Comparison of ENCODE assay signal across 21 mouse cellular contexts in genomic region chr6:124661156-124661806, GRCm38 (mm10). TPM values are rescaled to one million over a fixed set of nuclear protein-coding genes. Genes with fewer than 3 reads are reported as not detected.
A peak's percentile ranks its signal among the peaks of the same experiment; 100 is the strongest.
DNase-seq lines count a peak whose midpoint lies in the region; ATAC-seq and TF ChIP-seq lines count a peak whose summit lies in the region.
"Had no signal": no experiment of that assay in that cellular context is flagged by ENCODE, and none has a peak within 500 bp of the region (broad histone marks: within the 10 kb centered on the region; RNA-seq: fewer than 3 reads in every experiment).

No protein-coding gene starts in this region.

- 79% methylated on average over 4 of the region's 4 CpGs for WGBS in liver, embryonic 13.5 days (ENCODE audit: insufficient replicate concordance)
- 84% methylated on average over 4 of the region's 4 CpGs for WGBS in liver, embryonic 11.5 days

- peaks cover 41% of the 10 kb centered on the region for H3K4me1 ChIP-seq in liver, embryonic 13.5 days (replicated peaks)
- peaks cover 11% of the 10 kb centered on the region for H3K4me1 ChIP-seq in liver, embryonic 11.5 days (replicated peaks; ENCODE audit: control insufficient read depth, insufficient read depth, low read length)
- H3K4me1 ChIP-seq in CH12.LX (ENCODE audit: control insufficient read depth in 1 of 2, insufficient read depth in 2 of 2) (peaks cover 7 to 40% of the 10 kb centered on the region in 2 experiments), MEL (ENCODE audit: control insufficient read depth in 1 of 2, insufficient read depth in 2 of 2, low read length in 2 of 2) (peaks cover 9 to 23% of the 10 kb centered on the region in 2 experiments)

- no peak for DNase-seq in liver, embryonic 13.5 days
- no peak for DNase-seq in liver, embryonic 11.5 days (ENCODE audit: low spot score)
- DNase-seq in CH12.LX (ENCODE audit: extremely low read depth): peak; percentile 88
- peak; percentile 66 for DNase-seq in MEL (ENCODE audit: low read depth, low spot score)
- peak; percentile 23 for DNase-seq in splenic B cell, adult 2 months (ENCODE audit: low read depth, low spot score)
- DNase-seq in thymus, adult 18-20 months: no peak
- DNase-seq in embryo, embryonic 9.5 days (ENCODE audit: extremely low spot score): no peak
- DNase-seq: adrenal gland, postnatal 10 days; cerebellum, adult 11 months; cerebellum, adult 8-10 months; cerebellum, postnatal 14 days; embryo, embryonic 11 days; heart, adult 2 months; heart, postnatal 14 days had no signal

- in situ Hi-C loops in CH12.LX (cut with MboI; ENCODE audit: low pct_ligation_motif_present, low pct_unique_long_range_greater_than_20kb, low sequenced_read_pairs): no loop called here

- peaks cover 9% of the 10 kb centered on the region; the same call in 1 of the 2 replicates for H3K79me2 ChIP-seq in CH12.LX (replicated peaks; ENCODE audit: control insufficient read depth, extremely low read depth, insufficient read depth, poor library complexity, severe bottlenecking)
- peaks cover 32% of the 10 kb centered on the region for H3K79me2 ChIP-seq in MEL (ENCODE audit: control insufficient read depth, insufficient read depth, low read length, poor library complexity)

- dilution Hi-C loops in CH12.LX (cut with MboI; ENCODE audit: extremely low pct_ligation_motif_present, extremely low pct_unique_long_range_greater_than_20kb, low sequenced_read_pairs): no loop called here

- TF ChIP-seq POLR2A in CH12.LX (IDR thresholded peaks at IDR 0.05; ENCODE audit: low read depth, low read length): no peak
- 0 out of 4 replicates have a peak, but pooled peaks of 1 of the 2 experiments have one; percentile 19 for TF ChIP-seq POLR2A in MEL (IDR thresholded peaks at IDR 0.05; ENCODE audit: control insufficient read depth in 1 of 2, insufficient read depth in 1 of 2, low read depth in 1 of 2, low read length in 2 of 2, poor library complexity in 1 of 2)

- TF ChIP-seq CTCF in CH12.LX (conservative IDR thresholded peaks at IDR 0.05 in 1 of 2, IDR thresholded peaks at IDR 0.05 in 1 of 2; ENCODE audit: low read depth in 2 of 2, low read length in 2 of 2) (no peak), MEL (IDR thresholded peaks at IDR 0.05 in 2 of 3, conservative IDR thresholded peaks at IDR 0.05 in 1 of 3; ENCODE audit: control insufficient read depth in 1 of 3, insufficient read depth in 1 of 3, low read depth in 2 of 3, low read length in 3 of 3, poor library complexity in 1 of 3, severe bottlenecking in 1 of 3) (no peak)

- 0 out of 2 replicates have a peak overlapping the region, but pooled peaks have one; percentile 87 for H3K9ac ChIP-seq in liver, embryonic 13.5 days
- no peak overlapping the region for H3K9ac ChIP-seq in liver, embryonic 11.5 days (ENCODE audit: low read depth, low read length)
- H3K9ac ChIP-seq in CH12.LX (ENCODE audit: insufficient read depth, low read depth) (no peak overlapping the region), MEL (ENCODE audit: control insufficient read depth, low read depth, low read length, poor library complexity, severe bottlenecking) (peak overlapping the region; percentile 94)
- H3K9ac ChIP-seq: embryonic facial prominence, embryonic 12.5 days had no signal

- TF ChIP-seq RAD21 in CH12.LX (IDR thresholded peaks at IDR 0.05; ENCODE audit: low read depth, low read length): no peak
- TF ChIP-seq RAD21 in MEL (IDR thresholded peaks at IDR 0.05; ENCODE audit: low read depth, low read length): no peak

- no peaks in the 10 kb centered on the region for H3K27me3 ChIP-seq in liver, embryonic 13.5 days
- no peaks in the 10 kb centered on the region for H3K27me3 ChIP-seq in liver, embryonic 11.5 days (replicated peaks; ENCODE audit: control insufficient read depth, insufficient read depth, low read length)
- H3K27me3 ChIP-seq in CH12.LX (replicated peaks): no peaks in the 10 kb centered on the region
- no peaks in the 10 kb centered on the region for H3K27me3 ChIP-seq in MEL (ENCODE audit: control insufficient read depth in 1 of 2, insufficient read depth in 2 of 2, low read length in 2 of 2)
- H3K27me3 ChIP-seq in splenic B cell, adult 2 months (ENCODE audit: control insufficient read depth, insufficient read depth, low read length, poor library complexity, severe bottlenecking): no peaks in the 10 kb centered on the region
- H3K27me3 ChIP-seq: embryonic facial prominence, embryonic 12.5 days; forebrain, embryonic 15.5 days; heart, embryonic 15.5 days had no signal

- peaks cover 8% of the 10 kb centered on the region for H3K36me3 ChIP-seq in liver, embryonic 13.5 days
- no peaks in the 10 kb centered on the region for H3K36me3 ChIP-seq in liver, embryonic 11.5 days (ENCODE audit: control insufficient read depth, insufficient read depth, low read length)
- H3K36me3 ChIP-seq in CH12.LX (replicated peaks in 1 of 2; ENCODE audit: control insufficient read depth in 1 of 2, insufficient read depth in 1 of 2, low read length in 1 of 2) (peaks cover 5 to 14% of the 10 kb centered on the region in 2 experiments), MEL (ENCODE audit: control insufficient read depth in 1 of 2, insufficient read depth in 2 of 2, low read length in 2 of 2) (peaks cover 0 to 27% of the 10 kb centered on the region in 2 experiments; a peak in 2 of 4 replicates)
- no peaks in the 10 kb centered on the region for H3K36me3 ChIP-seq in splenic B cell, adult 2 months (ENCODE audit: control insufficient read depth, insufficient read depth, low read length, poor library complexity, severe bottlenecking)
- H3K36me3 ChIP-seq: embryonic facial prominence, embryonic 12.5 days; forebrain, embryonic 15.5 days; heart, embryonic 15.5 days; hindbrain, embryonic 10.5 days had no signal

- peak overlapping the region; percentile 82; the same call in 1 of the 2 replicates for H3K27ac ChIP-seq in liver, embryonic 13.5 days
- no peak overlapping the region for H3K27ac ChIP-seq in liver, embryonic 11.5 days (ENCODE audit: low read depth, low read length)
- peak overlapping the region; percentile 19; the same call in 1 of the 2 replicates for H3K27ac ChIP-seq in CH12.LX (ENCODE audit: insufficient read depth, low read depth)
- peak overlapping the region; percentile 89 for H3K27ac ChIP-seq in MEL (ENCODE audit: control insufficient read depth, low read depth, low read length)
- H3K27ac ChIP-seq: embryonic facial prominence, embryonic 12.5 days; forebrain, embryonic 15.5 days; hindbrain, embryonic 14.5 days had no signal

- H3K4me3 ChIP-seq in liver, embryonic 13.5 days (replicated peaks): no peak overlapping the region
- no peak overlapping the region for H3K4me3 ChIP-seq in liver, embryonic 11.5 days (ENCODE audit: low read depth, low read length)
- H3K4me3 ChIP-seq in CH12.LX (replicated peaks in 1 of 3; ENCODE audit: low read depth in 2 of 3, low read length in 2 of 3, poor library complexity in 1 of 3) (no peak overlapping the region), MEL (ENCODE audit: control insufficient read depth in 1 of 2, insufficient read depth in 1 of 2, low read depth in 2 of 2, low read length in 2 of 2) (peak overlapping the region; percentile 63 to 87; a peak in 3 of 4 replicates)

- no peaks in the 10 kb centered on the region for H3K9me3 ChIP-seq in liver, embryonic 13.5 days (replicated peaks)
- H3K9me3 ChIP-seq in liver, embryonic 11.5 days (ENCODE audit: control insufficient read depth, low read length): no peaks in the 10 kb centered on the region
- no peaks in the 10 kb centered on the region for H3K9me3 ChIP-seq in CH12.LX (replicated peaks; ENCODE audit: low read length)
- H3K9me3 ChIP-seq in MEL (replicated peaks; ENCODE audit: insufficient read depth, low read length): no peaks in the 10 kb centered on the region
- H3K9me3 ChIP-seq: embryonic facial prominence, embryonic 12.5 days; forebrain, embryonic 15.5 days; heart, embryonic 15.5 days; hindbrain, embryonic 10.5 days had no signal

- TF ChIP-seq EP300 in CH12.LX (IDR thresholded peaks at IDR 0.05; ENCODE audit: low read length): peak; percentile 82
- peak in 1 of 2 experiments; percentile 55 for TF ChIP-seq EP300 in MEL (IDR thresholded peaks at IDR 0.05; ENCODE audit: low read depth in 1 of 2, low read length in 2 of 2)

- no peak for ATAC-seq in liver, embryonic 13.5 days (ENCODE audit: low read depth)
- no peak for ATAC-seq in liver, embryonic 11.5 days (replicated peaks; ENCODE audit: low FRiP score)
- ATAC-seq: forebrain, embryonic 15.5 days had no signal

- H3K4me2 ChIP-seq in liver, embryonic 13.5 days: 0 out of 2 replicates have a peak overlapping the region, but pooled peaks have one; percentile 87
- no peak overlapping the region; the same call in 1 of the 2 replicates for H3K4me2 ChIP-seq in liver, embryonic 11.5 days
- peak overlapping the region; percentile 18 for H3K4me2 ChIP-seq in CH12.LX (ENCODE audit: insufficient read depth, low read depth, poor library complexity, severe bottlenecking)

RNA-seq across cellular contexts. Expression of gene Lpcat3, which starts 1.5 kb away (rescaled TPM):
- 68.4 and 73.9 TPM in 2 replicates for polyA plus RNA-seq in liver, embryonic 13.5 days (2015; fragmentation: Nextera tagmentation; extraction: Ambion mirVana)
- polyA plus RNA-seq in liver, embryonic 11.5 days (2014; fragmentation: Nextera tagmentation; extraction: Ambion mirVana): 84.2 and 90.0 TPM in 2 replicates
- total RNA-seq in CH12.LX (2012; rRNA removed) (52.9 and 53.4 TPM in 2 replicates), CH12.LX (2014; rRNA removed) (68.0 and 77.0 TPM in 2 replicates), MEL (2012; rRNA removed) (135 and 143 TPM in 2 replicates)
- polyA plus RNA-seq in CH12.LX (2012; ENCODE audit: insufficient read length, low read depth) (86.9 and 113 TPM in 2 replicates), MEL (2012; ENCODE audit: insufficient read depth in 1 of 2, insufficient read length in 2 of 2, low read depth in 1 of 2, low replicate concordance in 2 of 2, missing spikeins in 1 of 2) (100 to 1,000 TPM in 1 of 2 experiments, not detected in 1; 337 TPM)

RNA-seq across cellular contexts. Expression of gene C1s2, which starts 25.4 kb away (rescaled TPM):
- polyA plus RNA-seq in liver, embryonic 13.5 days (2015; fragmentation: Nextera tagmentation; extraction: Ambion mirVana): not detected in 2 replicates
- not detected in 2 replicates for polyA plus RNA-seq in liver, embryonic 11.5 days (2014; fragmentation: Nextera tagmentation; extraction: Ambion mirVana)
- 0.08 TPM in 1 of 2 replicates, not detected in the other for total RNA-seq in CH12.LX (2012; rRNA removed)
- total RNA-seq in CH12.LX (2014; rRNA removed): 0.08 and 0.18 TPM in 2 replicates
- 0.10 and 0.19 TPM in 2 replicates for polyA plus RNA-seq in CH12.LX (2012; ENCODE audit: insufficient read length, low read depth)
- 0.12 and 0.16 TPM in 2 replicates for total RNA-seq in MEL (2012; rRNA removed)
- under 1 TPM in 1 of 2 experiments, not detected in 1; 0.25 TPM for polyA plus RNA-seq in MEL (2012; ENCODE audit: insufficient read depth in 1 of 2, insufficient read length in 2 of 2, low read depth in 1 of 2, low replicate concordance in 2 of 2, missing spikeins in 1 of 2)
- polyA plus RNA-seq: embryonic facial prominence, embryonic 12.5 days; forebrain, embryonic 11.5 days; heart, adult 2 months; heart, embryonic 11.5 days; heart, embryonic 15.5 days; hindbrain, embryonic 10.5 days had no signal

RNA-seq across cellular contexts. Expression of gene Emg1, which starts 50.7 kb away (rescaled TPM):
- 189 and 198 TPM in 2 replicates for polyA plus RNA-seq in liver, embryonic 13.5 days (2015; fragmentation: Nextera tagmentation; extraction: Ambion mirVana)
- 311 and 329 TPM in 2 replicates for polyA plus RNA-seq in liver, embryonic 11.5 days (2014; fragmentation: Nextera tagmentation; extraction: Ambion mirVana)
- 352 and 439 TPM in 2 replicates for total RNA-seq in CH12.LX (2012; rRNA removed)
- total RNA-seq in CH12.LX (2014; rRNA removed): 481 and 498 TPM in 2 replicates
- polyA plus RNA-seq in CH12.LX (2012; ENCODE audit: insufficient read length, low read depth): 301 and 408 TPM in 2 replicates
- total RNA-seq in MEL (2012; rRNA removed): 378 and 391 TPM in 2 replicates
- 100 to 1,000 TPM in 1 of 2 experiments, not detected in 1; 346 TPM for polyA plus RNA-seq in MEL (2012; ENCODE audit: insufficient read depth in 1 of 2, insufficient read length in 2 of 2, low read depth in 1 of 2, low replicate concordance in 2 of 2, missing spikeins in 1 of 2)

RNA-seq across cellular contexts. Expression of gene Phb2, which starts 50.9 kb away (rescaled TPM):
- 356 and 373 TPM in 2 replicates for polyA plus RNA-seq in liver, embryonic 13.5 days (2015; fragmentation: Nextera tagmentation; extraction: Ambion mirVana)
- polyA plus RNA-seq in liver, embryonic 11.5 days (2014; fragmentation: Nextera tagmentation; extraction: Ambion mirVana): 640 and 660 TPM in 2 replicates
- total RNA-seq in CH12.LX (2012; rRNA removed) (440 and 578 TPM in 2 replicates), CH12.LX (2014; rRNA removed) (380 and 405 TPM in 2 replicates), MEL (2012; rRNA removed) (623 and 706 TPM in 2 replicates)
- polyA plus RNA-seq in CH12.LX (2012; ENCODE audit: insufficient read length, low read depth) (623 and 694 TPM in 2 replicates), MEL (2012; ENCODE audit: insufficient read depth in 1 of 2, insufficient read length in 2 of 2, low read depth in 1 of 2, low replicate concordance in 2 of 2, missing spikeins in 1 of 2) (100 to 1,000 TPM; 309 to 815 TPM)

Comparison
In these comparisons a context has a peak if more than half of its experiments do, and no peak if none do; other contexts are left out.
1. H3K9ac ChIP-seq: peak in liver, embryonic 13.5 days (single experiment) and MEL (single experiment); none in liver, embryonic 11.5 days (single experiment) and CH12.LX (single experiment).
2. DNase-seq: peak in CH12.LX (single experiment), MEL (single experiment) and splenic B cell, adult 2 months (single experiment); none in liver, embryonic 13.5 days (single experiment), liver, embryonic 11.5 days (single experiment), thymus, adult 18-20 months (0 of 2) and embryo, embryonic 9.5 days (single experiment).
3. H3K4me3 ChIP-seq: peak in MEL (2 of 2); none in liver, embryonic 13.5 days (single experiment), liver, embryonic 11.5 days (single experiment) and CH12.LX (0 of 3).